Mouse (Mus musculus) heart, postnatal 0 days (tissue): ENCODE data around the gene Fbxo34. TPM values are rescaled to one million over a fixed set of nuclear protein-coding genes. Genes with fewer than 3 reads are reported as not detected.

Source experiments
- ATAC-seq: fragments of 200-750 bp; cut with Nextera tagmentation; 2 replicates; pipeline ENCODE4 v1.8.0; 2017; ENCODE audit warnings: low read depth, moderate number of reproducible peaks, moderate library complexity; ENCODE audit not compliant: insufficient read depth
- DNase-seq: peaks from one replicate; pipeline ENCODE4 v3.0.0-alpha.2; 2016; ENCODE audit warnings: low spot score
- H3K27ac ChIP-seq: fragments of 300-500 bp; sonication (generic); 2 replicates; pipeline ENCODE4 v1.5.1; 2014; ENCODE audit warnings: low read depth, mild to moderate bottlenecking
- H3K27me3 ChIP-seq: fragments of 300-500 bp; sonication (generic); 2 replicates; pipeline ENCODE4 v1.6.1; 2014; ENCODE audit warnings: low read length, mixed read lengths; ENCODE audit not compliant: control insufficient read depth, insufficient read depth
- H3K36me3 ChIP-seq: fragments of 300-500 bp; sonication (generic); replicated peaks from 2 replicates; pipeline ENCODE4 v1.6.1; 2014; ENCODE audit warnings: low read length, mixed read lengths; ENCODE audit not compliant: control insufficient read depth, insufficient read depth
- H3K4me1 ChIP-seq: fragments of 300-500 bp; sonication (generic); 2 replicates; pipeline ENCODE4 v1.6.1; 2014; ENCODE audit warnings: antibody characterized with exemption; ENCODE audit not compliant: control insufficient read depth, insufficient read depth
- H3K4me2 ChIP-seq: fragments of 300-500 bp; sonication (generic); 2 replicates; pipeline ENCODE4 v1.6.1; 2014; ENCODE audit warnings: low read depth, mild to moderate bottlenecking, low read length, moderate library complexity
- H3K4me3 ChIP-seq: fragments of 300-500 bp; sonication (generic); 2 replicates; pipeline ENCODE4 v1.5.1; 2014; ENCODE audit warnings: low read depth, low read length
- H3K9ac ChIP-seq: fragments of 300-500 bp; sonication (generic); replicated peaks from 2 replicates; pipeline ENCODE4 v1.6.1; 2014; ENCODE audit warnings: low read depth, low read length, mixed read lengths
- H3K9me3 ChIP-seq: fragments of 300-500 bp; sonication (generic); replicated peaks from 2 replicates; pipeline ENCODE4 v1.6.1; 2016; ENCODE audit warnings: low read length; ENCODE audit not compliant: control insufficient read depth
- CTCF ChIP-seq: IDR thresholded peaks from 2 replicates; pipeline ENCODE4 v1.5.1; 2016; ENCODE audit warnings: antibody characterized with exemption, control low read depth, low read depth
- EP300 ChIP-seq: IDR thresholded peaks from 2 replicates; pipeline ENCODE4 v1.6.1; 2016; ENCODE audit warnings: antibody characterized with exemption, low read depth
- WGBS: fragments of 180-500 bp; shearing (Covaris S2); extraction: QIAGEN DNeasy Blood & Tissue Kit; methylation state at CpG from one replicate; pipeline ENCODE4 v1.1.7; 2014; 5-methylcytosine and 5-hydroxymethylcytosine counted together
- polyA plus RNA-seq: library from polyadenylated mRNA; unstranded; fragments of >200 nt; fragmentation: Nextera tagmentation; extraction: Ambion mirVana; gene quantifications from 2 replicates; pipeline ENCODE4 v1.2.1, GENCODE M21; 2015
- total RNA-seq: library from RNA; depleted of rRNA; stranded (reverse); fragments of >200 nt; gene quantifications from 2 replicates; pipeline ENCODE4 v1.2.3, GENCODE M21; 2014; ENCODE audit warnings: low replicate concordance

Fbxo34 gene
- total and polyA plus RNA-seq, 2 experiments from 2014 or later, result 9.9 to 12.8 TPM

DNA sequence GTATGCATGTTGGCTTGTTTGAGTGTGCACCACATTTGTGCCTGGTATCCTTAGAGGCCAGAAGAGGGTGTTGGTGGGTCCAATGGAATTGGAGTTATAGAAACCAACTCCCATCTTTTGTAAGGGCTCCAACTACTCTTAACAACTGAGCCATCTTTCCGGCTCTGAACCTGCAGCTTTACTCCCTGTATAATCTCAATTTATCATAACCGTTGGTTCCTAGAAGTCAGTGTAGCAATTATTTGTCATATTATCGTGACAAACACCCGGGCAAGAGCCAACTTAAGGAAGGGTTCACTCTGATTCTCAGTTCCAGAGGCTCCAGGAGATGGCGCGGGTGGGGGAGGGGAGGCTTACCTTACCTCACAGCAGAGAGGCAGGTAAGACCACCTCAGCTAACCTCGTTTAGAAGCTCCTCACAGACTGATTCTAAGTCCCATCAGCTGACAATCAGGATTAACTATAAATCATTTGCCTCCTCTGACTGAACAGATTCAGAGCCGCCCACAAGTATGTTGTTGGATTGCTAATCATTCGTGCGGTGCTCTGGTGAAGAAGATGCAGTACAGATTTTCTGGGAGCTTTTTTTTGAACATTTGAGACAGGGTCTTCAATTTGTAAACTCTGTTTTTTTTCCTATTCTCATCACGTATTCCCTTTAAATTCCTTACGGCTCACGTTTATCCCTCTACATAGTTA, 70.7 kb downstream of the Fbxo34 start:
- H3K4me2 ChIP-seq, result no peak overlapping the region
- peaks cover 5% of the 10 kb centered on the region; the same call in 1 of the 2 replicates for H3K4me1 ChIP-seq
- no peaks in the 10 kb centered on the region for H3K27me3 ChIP-seq
- no peak overlapping the region for H3K27ac ChIP-seq
- 90% methylated on average over 13 of the region's 13 CpGs for WGBS
- DNase-seq, result no peak
- H3K9me3 ChIP-seq, result no peaks in the 10 kb centered on the region
- H3K36me3 ChIP-seq, result no peaks in the 10 kb centered on the region
- H3K9ac ChIP-seq, result no peak overlapping the region
- TF ChIP-seq CTCF, result no peak
- no peak for TF ChIP-seq EP300
- no peak overlapping the region for H3K4me3 ChIP-seq
- no peak for ATAC-seq

DNA sequence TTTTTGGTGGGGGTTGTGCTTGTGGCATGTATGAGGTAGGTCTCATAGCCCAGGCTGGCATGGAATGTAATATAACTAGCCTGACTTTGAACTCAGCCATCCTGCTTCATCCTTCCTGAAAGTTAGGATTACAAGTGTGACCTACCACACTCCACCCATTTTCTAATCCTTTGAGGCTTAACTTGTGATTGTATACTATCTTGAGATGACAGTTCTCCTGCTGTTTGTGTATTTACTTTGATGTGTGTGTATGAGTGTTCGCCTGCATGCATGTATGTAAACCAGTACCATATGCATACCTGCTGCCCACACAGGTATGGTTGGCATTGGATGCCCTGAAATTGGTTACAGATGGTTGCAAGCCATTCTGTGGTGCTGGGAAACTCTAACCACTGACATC, 71.4 kb downstream of the Fbxo34 start:
- no peak for DNase-seq
- Histone ChIP-seq H3K4me3 (no peak overlapping the region), H3K9ac (no peak overlapping the region), H3K4me2 (no peak overlapping the region), H3K36me3 (no peaks in the 10 kb centered on the region), H3K27ac (no peak overlapping the region), H3K9me3 (no peaks in the 10 kb centered on the region), H3K4me1 (peaks cover 5% of the 10 kb centered on the region; the same call in 1 of the 2 replicates), H3K27me3 (no peaks in the 10 kb centered on the region)
- no peak for TF ChIP-seq EP300
- no peak for TF ChIP-seq CTCF
- WGBS, result 95% methylated on average over 1 of the region's 1 CpGs
- ATAC-seq, result no peak

DNA sequence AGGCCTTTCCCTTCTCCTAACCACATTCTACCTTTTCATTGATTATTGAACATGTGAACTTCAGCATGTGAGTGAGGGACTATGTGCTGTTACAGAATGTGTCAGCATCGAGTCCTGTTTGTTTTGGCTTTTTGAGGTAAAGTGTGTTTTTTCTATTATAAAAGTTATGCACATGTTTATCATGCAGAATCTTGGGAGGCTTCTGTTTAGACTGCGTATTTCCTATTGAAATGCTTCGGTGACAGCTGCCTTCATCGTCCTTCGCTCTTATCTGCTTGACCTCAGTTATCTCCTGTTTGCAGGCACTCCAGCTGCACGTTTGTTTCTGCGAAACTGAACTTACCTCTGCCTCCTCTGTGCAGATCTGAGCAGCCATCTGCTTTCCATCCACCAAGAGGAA, 72.1 kb downstream of the Fbxo34 start:
- peaks cover 7% of the 10 kb centered on the region; the same call in 1 of the 2 replicates for H3K36me3 ChIP-seq
- H3K9ac ChIP-seq, result no peak overlapping the region
- H3K27ac ChIP-seq, result no peak overlapping the region
- H3K9me3 ChIP-seq, result no peaks in the 10 kb centered on the region
- no peak for DNase-seq
- H3K4me3 ChIP-seq, result no peak overlapping the region
- ATAC-seq, result no peak
- WGBS, result 12% methylated on average over 7 of the region's 7 CpGs
- peaks cover 5% of the 10 kb centered on the region; the same call in 1 of the 2 replicates for H3K4me1 ChIP-seq
- H3K4me2 ChIP-seq, result no peak overlapping the region
- no peaks in the 10 kb centered on the region for H3K27me3 ChIP-seq
- no peak for TF ChIP-seq EP300
- TF ChIP-seq CTCF, result no peak

DNA sequence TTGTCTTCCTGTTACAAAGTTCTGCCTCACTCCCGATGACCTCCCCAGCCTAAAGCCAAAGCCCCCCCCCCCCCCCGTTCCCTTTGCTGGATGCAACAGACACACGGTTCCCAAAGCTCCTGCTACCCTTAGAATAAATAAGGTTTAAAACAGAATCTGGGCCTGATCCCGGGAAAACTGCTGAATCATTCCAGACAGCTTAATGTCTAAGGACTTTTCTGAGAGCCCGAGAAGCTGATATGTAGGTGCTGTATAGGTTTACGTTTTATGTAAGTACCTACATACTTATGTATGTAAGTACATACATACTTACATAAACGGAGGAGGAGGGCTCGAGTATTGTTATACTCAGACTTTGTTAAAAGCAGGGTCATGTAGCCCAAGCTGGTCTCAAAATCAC, 75.2 kb downstream of the Fbxo34 start:
- H3K4me1 ChIP-seq, result peaks cover 5% of the 10 kb centered on the region; the same call in 1 of the 2 replicates
- ATAC-seq (no peak), DNase-seq (no peak)
- H3K4me3 ChIP-seq, result no peak overlapping the region
- WGBS, result 74% methylated on average over 8 of the region's 8 CpGs
- no peak overlapping the region for H3K9ac ChIP-seq
- H3K9me3 ChIP-seq, result no peaks in the 10 kb centered on the region
- H3K27ac ChIP-seq, result no peak overlapping the region
- no peak for TF ChIP-seq CTCF
- no peak for TF ChIP-seq EP300
- peaks cover 14% of the 10 kb centered on the region; the same call in 1 of the 2 replicates for H3K36me3 ChIP-seq
- H3K27me3 ChIP-seq, result no peaks in the 10 kb centered on the region
- no peak overlapping the region for H3K4me2 ChIP-seq

DNA sequence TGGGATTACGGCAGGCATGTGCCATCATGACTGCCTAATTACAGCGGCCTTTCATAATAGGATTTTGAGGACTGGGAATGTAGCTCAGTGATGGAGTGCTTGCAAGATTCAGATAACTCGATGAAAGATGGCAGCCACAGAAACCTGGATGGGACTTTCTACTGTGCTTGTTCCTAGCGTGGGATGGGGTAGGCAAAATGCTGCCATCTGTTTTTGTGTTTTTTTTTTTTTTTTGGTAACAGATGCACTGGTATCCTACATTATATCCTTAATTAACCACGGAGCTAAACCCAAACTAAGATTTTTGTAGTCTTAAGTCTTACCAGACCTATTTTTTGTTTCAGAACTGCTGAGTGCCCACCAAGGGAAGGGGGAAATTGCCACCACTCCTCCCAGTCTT, 75.6 kb downstream of the Fbxo34 start:
- H3K27ac ChIP-seq, result no peak overlapping the region
- H3K4me3 ChIP-seq, result no peak overlapping the region
- ATAC-seq, result no peak
- H3K4me2 ChIP-seq, result no peak overlapping the region
- peaks cover 14% of the 10 kb centered on the region; the same call in 1 of the 2 replicates for H3K36me3 ChIP-seq
- no peaks in the 10 kb centered on the region for H3K27me3 ChIP-seq
- 87% methylated on average over 5 of the region's 5 CpGs for WGBS
- no peak overlapping the region for H3K9ac ChIP-seq
- H3K9me3 ChIP-seq, result no peaks in the 10 kb centered on the region
- peaks cover 5% of the 10 kb centered on the region; the same call in 1 of the 2 replicates for H3K4me1 ChIP-seq
- TF ChIP-seq EP300, result no peak
- no peak for TF ChIP-seq CTCF
- no peak for DNase-seq

DNA sequence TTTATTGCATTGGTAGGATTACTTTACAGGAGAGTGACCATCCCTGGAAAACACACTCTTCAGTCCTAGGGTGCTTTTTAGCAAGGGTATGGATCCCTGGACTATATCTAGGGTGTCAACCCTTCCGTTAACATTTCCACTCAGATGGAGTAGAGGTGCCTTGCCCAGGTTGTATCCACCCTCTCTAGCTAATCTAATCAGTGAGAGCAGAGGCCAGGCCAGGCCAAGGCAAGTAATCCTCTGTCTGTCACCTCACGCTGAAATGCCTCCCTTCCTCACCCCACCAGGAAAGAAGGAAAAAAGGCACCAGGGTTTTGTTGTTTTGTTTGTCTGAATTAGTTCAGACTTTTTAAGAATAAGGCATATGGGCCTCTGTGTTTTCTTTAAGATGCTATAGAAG, 77.6 kb downstream of the Fbxo34 start:
- no peak for DNase-seq
- WGBS, result 55% methylated on average over 2 of the region's 2 CpGs
- no peak for ATAC-seq
- H3K9ac ChIP-seq, result no peak overlapping the region
- no peaks in the 10 kb centered on the region for H3K27me3 ChIP-seq
- H3K4me2 ChIP-seq, result no peak overlapping the region
- no peaks in the 10 kb centered on the region for H3K9me3 ChIP-seq
- H3K27ac ChIP-seq, result no peak overlapping the region
- peaks cover 14% of the 10 kb centered on the region; the same call in 1 of the 2 replicates for H3K36me3 ChIP-seq
- TF ChIP-seq EP300 (no peak), CTCF (no peak)
- H3K4me3 ChIP-seq, result no peak overlapping the region
- H3K4me1 ChIP-seq, result 0 out of 2 replicates have a peak, but pooled peaks cover under 1% of the 10 kb centered on the region
